Mouse (Mus musculus) A20 (cell line): ENCODE data around the gene Noxo1.
A peak's percentile ranks its signal among the peaks of the same experiment; 100 is the strongest.
"Not testable (repeated sequence)": the region's sequence is repeated elsewhere in the genome, so short reads cannot be mapped to it uniquely, and the experiment has no call there.

Experiments used
- DNase-seq: peaks from one replicate; pipeline ENCODE4 v3.0.0-alpha.2; 2011; ENCODE audit warnings: low read depth, low spot score

Noxo1 gene

GRCm38 (mm10) chr17:24719494-24720222 lies 23.6 kb downstream of the Noxo1 start:
- DNase-seq: peak; percentile 98

DNA sequence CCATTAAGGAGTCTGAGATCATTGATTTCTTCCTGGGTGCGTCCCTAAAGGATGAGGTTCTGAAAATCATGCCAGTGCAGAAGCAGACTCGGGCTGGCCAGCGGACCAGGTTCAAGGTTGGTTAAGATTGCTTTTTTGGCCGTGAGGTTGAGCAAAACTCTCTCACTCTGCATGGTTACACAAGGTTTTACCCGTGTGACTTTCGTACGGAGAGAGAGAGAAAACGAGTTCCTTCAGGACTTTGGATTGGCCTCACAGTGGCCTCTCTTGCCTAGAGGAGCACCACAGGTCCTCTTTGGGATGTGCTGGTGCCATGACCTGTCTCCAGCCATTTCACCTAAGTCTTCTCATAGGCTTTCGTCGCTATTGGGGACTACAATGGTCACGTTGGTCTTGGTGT lies 24.6 kb downstream of the Noxo1 start:
- not testable (repeated sequence) for DNase-seq

- DNase-seq: not testable (repeated sequence)
Measured at GRCm38 (mm10) chr17:24721383-24721955, 25.4 kb downstream of the Noxo1 start.

- DNase-seq: peak; percentile 59
Measured at GRCm38 (mm10) chr17:24722220-24722924, 26.3 kb downstream of the Noxo1 start.

DNA sequence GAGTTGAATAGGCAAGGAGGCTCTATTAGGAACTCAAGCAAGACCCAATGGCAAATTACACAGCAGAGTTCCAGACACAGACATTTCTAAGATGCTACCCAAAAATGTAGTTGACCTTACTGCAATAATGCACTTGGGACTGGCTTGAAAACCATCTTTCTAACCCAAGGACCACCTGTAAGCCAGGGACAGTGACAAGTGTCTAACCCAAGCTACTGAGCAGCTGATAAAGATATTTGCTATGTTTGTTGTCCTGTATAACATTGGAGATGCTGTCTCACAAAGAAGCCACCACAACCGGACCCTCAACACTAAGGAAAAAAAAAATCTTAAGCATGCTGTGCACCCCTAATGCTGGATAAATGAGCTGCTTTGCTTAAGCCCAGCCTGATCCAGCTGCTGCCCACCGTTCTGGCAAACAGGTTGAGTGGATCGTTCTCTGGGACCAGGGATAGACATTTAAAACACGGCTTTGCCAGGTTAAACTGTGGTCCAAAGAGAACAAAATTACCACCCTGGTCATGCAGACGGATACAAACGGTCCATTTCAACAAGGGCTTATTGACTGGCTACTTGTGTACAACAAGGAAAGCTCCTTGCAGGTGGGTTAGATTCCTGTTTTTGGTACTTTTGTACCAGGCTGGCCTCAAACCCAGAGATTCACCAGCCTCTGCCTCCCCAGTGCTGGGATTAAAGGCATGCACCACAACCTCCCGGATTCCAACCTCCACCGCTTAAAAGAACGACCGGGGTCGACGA lies 27.3 kb downstream of the Noxo1 start:
- DNase-seq: peak; percentile 62

GRCm38 (mm10) chr17:24723881-24724180 lies 27.8 kb downstream of the Noxo1 start:
- DNase-seq: no peak

DNA sequence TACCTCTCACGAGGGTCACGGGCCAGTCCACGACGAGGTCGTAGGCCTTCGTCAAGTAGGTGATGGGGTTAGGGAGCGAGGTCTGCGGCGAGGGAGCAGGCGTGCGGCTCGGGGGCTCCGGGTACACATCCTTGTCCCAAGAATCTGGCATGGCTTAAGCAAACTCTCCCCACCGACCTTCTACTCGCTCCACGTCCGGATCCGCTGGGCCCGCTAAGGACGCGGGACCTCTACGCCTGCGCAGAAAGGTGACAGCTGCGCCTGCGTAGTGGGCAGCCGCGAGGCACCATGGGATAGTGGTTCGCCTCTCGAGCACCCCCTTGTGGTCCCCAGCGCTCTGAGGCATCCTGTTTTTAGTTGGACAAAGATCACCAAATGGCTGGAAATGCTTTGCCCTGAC lies 28.1 kb downstream of the Noxo1 start, which contains the start of gene Ndufb10:
Ndufb10 (minus strand) TSS at position 295 of the 400 bp plus-strand sequence.
- DNase-seq: peak; percentile 94

DNA sequence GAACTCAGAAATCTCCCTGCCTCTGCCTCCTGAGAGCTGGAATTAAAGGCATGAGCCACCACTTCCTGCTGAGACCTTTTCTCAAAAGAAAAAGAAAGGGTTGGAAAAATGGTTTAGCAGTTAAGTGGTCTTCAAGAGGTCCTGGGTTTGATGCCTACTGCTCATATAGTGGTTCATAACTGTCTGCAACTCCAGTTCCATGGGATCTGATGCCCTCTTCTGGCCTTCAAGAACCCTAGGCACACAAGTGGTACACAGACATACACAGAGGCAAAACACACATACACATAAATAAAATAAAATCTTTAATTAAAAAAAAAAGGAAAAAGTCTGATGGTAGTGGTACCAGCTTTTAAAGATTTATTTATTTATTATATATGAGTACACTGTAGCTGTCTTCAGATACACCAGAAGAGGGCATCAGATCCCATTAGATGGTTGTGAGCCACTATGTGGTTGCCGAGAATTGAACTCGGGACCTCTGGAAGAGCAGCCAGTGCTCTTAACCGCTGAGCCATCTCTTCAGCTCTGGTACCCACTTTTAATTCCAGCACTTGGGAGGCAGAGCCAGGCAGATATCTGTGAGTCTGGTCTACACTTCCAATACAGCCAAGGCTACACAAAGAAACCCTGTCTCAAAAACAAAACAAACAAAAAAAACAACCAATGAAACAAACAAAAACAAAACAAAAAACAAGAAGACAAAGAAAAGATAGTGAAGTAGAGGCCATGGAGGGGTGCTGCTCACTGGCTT lies 29.8 kb downstream of the Noxo1 start:
- DNase-seq: no peak

DNA sequence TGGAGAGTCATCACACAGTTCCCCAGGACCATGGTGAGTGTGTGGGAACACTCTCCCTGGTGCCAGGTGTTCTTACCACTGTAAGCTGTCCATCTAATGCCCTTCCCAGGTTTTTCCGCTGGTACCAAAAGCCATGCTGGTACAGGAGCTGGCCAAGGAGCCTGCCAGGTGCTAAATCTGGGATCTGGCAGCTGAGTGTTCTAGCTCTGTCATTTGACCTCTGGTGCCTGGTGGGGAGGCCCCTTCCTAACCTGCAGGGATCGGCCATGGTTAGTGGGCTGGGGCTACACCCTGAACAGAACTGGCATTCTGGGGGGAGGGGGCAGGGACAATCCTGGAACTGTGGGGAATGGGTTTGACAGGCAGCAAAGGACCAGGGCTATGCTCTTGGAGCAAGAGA lies 31.6 kb downstream of the Noxo1 start, which contains the start of gene Rpl3l:
Rpl3l (plus strand) TSS at position 203 of the 400 bp plus-strand sequence.
- DNase-seq: no peak

GRCm38 (mm10) chr17:24728184-24728583 lies 32.1 kb downstream of the Noxo1 start:
- no peak for DNase-seq

GRCm38 (mm10) chr17:24729067-24729466 lies 33.0 kb downstream of the Noxo1 start:
- no peak for DNase-seq

- no peak for DNase-seq
Measured at GRCm38 (mm10) chr17:24730787-24731186, 34.8 kb downstream of the Noxo1 start.

DNA sequence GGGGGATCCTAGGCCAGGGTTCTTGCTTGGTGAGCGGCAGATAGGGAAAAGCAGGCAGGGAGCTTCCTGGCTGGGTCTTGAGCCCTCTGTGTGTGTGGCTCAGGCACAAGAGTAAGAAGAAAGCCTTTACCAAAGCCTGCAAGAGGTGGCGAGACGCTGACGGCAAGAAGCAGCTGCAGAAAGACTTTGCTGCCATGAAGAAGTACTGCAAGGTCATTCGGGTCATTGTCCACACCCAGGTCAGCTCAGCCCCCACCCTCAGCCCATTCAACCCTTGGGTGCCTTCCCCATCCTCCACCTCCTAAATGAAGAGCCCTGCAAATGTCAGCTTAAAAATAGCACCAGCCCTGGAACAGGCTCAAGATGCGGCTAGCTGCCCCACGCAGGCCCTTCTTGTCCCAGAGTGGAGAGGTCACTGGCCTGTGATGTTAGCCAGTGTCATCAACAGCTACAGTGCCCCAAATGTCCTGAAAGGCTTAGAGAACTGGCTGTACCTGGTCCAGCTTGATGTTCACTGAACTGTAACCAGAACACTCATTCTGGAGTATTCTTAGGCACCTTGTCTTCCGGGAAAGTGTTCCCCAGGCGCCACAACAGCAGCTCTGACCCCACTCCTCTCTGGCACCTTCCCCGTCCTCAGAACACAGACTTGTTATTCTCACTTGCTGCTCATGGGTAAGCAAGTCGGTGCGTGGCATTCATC lies 36.4 kb downstream of the Noxo1 start:
- DNase-seq: no peak

GRCm38 (mm10) chr17:24733434-24734050 lies 37.5 kb downstream of the Noxo1 start:
- no peak for DNase-seq

DNA sequence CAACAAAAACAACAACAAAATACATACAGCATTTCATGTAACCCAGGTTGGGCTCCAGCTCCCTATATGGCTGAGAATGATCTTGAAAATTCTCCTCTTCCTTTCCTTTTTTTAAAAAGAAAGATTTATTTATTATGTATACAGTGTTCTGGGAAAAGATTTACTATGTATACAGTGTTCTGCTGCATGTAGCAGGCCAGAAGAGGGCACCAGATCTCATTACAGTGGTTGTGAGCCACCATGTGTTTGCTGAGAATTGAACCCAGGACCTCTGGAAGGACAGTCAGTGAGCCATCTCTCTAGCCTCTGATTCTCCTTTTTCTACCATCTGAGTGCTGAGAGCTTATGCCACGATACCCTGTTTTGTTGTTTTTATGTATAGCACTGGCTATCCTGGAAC lies 38.5 kb downstream of the Noxo1 start:
- peak; percentile 40 for DNase-seq

DNA sequence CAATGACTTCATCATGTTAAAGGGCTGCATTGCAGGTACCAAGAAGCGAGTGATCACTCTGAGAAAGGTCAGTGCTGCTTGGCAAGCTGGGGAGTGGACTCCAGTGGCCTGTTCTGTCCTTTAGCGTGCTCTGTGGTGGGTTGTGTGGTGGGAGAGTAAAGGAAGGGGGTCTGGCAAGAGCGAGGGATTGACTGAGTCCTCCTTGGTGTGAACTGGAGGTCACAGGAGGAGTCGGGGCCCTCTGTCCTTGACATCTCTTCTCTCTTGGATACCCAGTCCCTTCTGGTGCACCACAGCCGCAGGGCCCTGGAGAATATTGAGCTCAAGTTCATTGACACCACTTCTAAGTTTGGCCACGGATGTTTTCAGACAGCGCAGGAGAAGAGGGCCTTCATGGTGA lies 39.4 kb downstream of the Noxo1 start:
- no peak for DNase-seq

GRCm38 (mm10) chr17:24736330-24737051 lies 40.5 kb downstream of the Noxo1 start, which contains the start of gene Msrb1:
Gene Msrb1 (plus strand): TSS chr17:24736642.
- DNase-seq: peak; percentile 99

GRCm38 (mm10) chr17:24737135-24737810 lies 41.2 kb downstream of the Noxo1 start:
- DNase-seq: peak; percentile 59

- no peak for DNase-seq
Measured at GRCm38 (mm10) chr17:24738238-24738637, 42.2 kb downstream of the Noxo1 start.
